Mouse (Mus musculus): ENCODE results near the gene Npc1l1.

Gene Npc1l1

GRCm38 (mm10) chr11:6224541-6225229, 5.3 kb downstream of the Npc1l1 start:
- CTCF ChIA-PET, result interaction anchor here in 3 of 4 experiments (0.5 to 2.3 kb wide), 9 partner anchors 9 to 197 kb away, joined by 3 to 11 read pairs (median 4); partner anchors contain the start of gene Tmed4 (in 1 of the 3)
- POLR2A ChIA-PET, result interaction anchor here in 2 of 4 experiments (0.6 to 2.2 kb wide), 6 partner anchors 20 to 354 kb away, joined by 3 to 6 read pairs (median 3); partner anchors contain the start of gene Nudcd3 (in 1 of the 2)

- POLR2A ChIA-PET, result interaction anchor here in 1 of 4 experiments (0.7 to 2.2 kb wide), 2 partner anchors 40 to 514 kb away, joined by 5 to 6 read pairs; no protein-coding TSS in a partner anchor
- CTCF ChIA-PET, result interaction anchor here in 1 of 4 experiments (0.7 kb wide), 2 partner anchors 180 to 184 kb away, joined by 5 to 7 read pairs; no protein-coding TSS in a partner anchor
These were observed 7.8 kb downstream of the Npc1l1 start for GRCm38 (mm10) chr11:6222187-6222586.

- CTCF ChIA-PET, result no interaction called here
- POLR2A ChIA-PET, result interaction anchor here in 2 of 4 experiments (0.6 to 0.7 kb wide), 2 partner anchors 171 to 216 kb away, joined by 4 to 5 read pairs; no protein-coding TSS in a partner anchor
These were observed 10.0 kb downstream of the Npc1l1 start for GRCm38 (mm10) chr11:6219967-6220366.

GRCm38 (mm10) chr11:6218189-6218896, 11.6 kb downstream of the Npc1l1 start:
- CTCF ChIA-PET, result no interaction called here
- POLR2A ChIA-PET, result interaction anchor here in 1 of 4 experiments (1.1 kb wide), 1 partner anchor 43 kb away, joined by 3 read pairs; no protein-coding TSS in a partner anchor

GRCm38 (mm10) chr11:6216834-6217233, 13.1 kb downstream of the Npc1l1 start:
- POLR2A ChIA-PET, result interaction anchor here in 1 of 4 experiments (0.8 to 1.3 kb wide), 2 partner anchors 16 to 51 kb away, joined by 3 to 4 read pairs; partner anchors contain the start of genes Ddx56 and Nudcd3
- CTCF ChIA-PET, result interaction anchor here in 2 of 4 experiments (0.6 to 1.0 kb wide), 3 partner anchors 30 to 226 kb away, joined by 3 to 8 read pairs (median 4); no protein-coding TSS in a partner anchor

GRCm38 (mm10) chr11:6208158-6208557, 21.8 kb downstream of the Npc1l1 start:
- CTCF ChIA-PET, result interaction anchor here in 1 of 4 experiments (0.9 kb wide), 1 partner anchor 20 kb away, joined by 3 read pairs; no protein-coding TSS in a partner anchor
- POLR2A ChIA-PET, result interaction anchor here in 1 of 4 experiments (0.7 kb wide), 1 partner anchor 56 kb away, joined by 3 read pairs; no protein-coding TSS in a partner anchor

GRCm38 (mm10) chr11:6207090-6207489, 22.9 kb downstream of the Npc1l1 start:
- ChIA-PET POLR2A (interaction anchor here in 2 of 4 experiments (0.6 kb wide), 3 partner anchors 100 to 228 kb away, joined by 3 to 4 read pairs (median 3); no protein-coding TSS in a partner anchor), CTCF (interaction anchor here in 1 of 4 experiments (0.9 kb wide), 1 partner anchor 19 kb away, joined by 3 read pairs; no protein-coding TSS in a partner anchor)

GRCm38 (mm10) chr11:6200570-6200969, 29.4 kb downstream of the Npc1l1 start:
- CTCF ChIA-PET, result interaction anchor here in 2 of 4 experiments (0.7 to 1.1 kb wide), 2 partner anchors 67 to 74 kb away, joined by 3 read pairs; partner anchors contain the start of genes Ddx56 (in 1 of the 2) and Tmed4 (in 1 of the 2)
- POLR2A ChIA-PET, result interaction anchor here (0.6 to 2.8 kb wide), 15 partner anchors 13 to 134 kb away, joined by 3 to 12 read pairs (median 3); partner anchors contain the start of genes Camk2b (in 1 of the 4) and Ddx56 (in 1 of the 4)

GRCm38 (mm10) chr11:6200087-6200569, 29.8 kb downstream of the Npc1l1 start, which contains the start of gene Nudcd3:
Nudcd3 (minus strand) TSS chr11:6200415.
- POLR2A ChIA-PET, result interaction anchor here (0.6 to 2.8 kb wide), 15 partner anchors 12 to 134 kb away, joined by 3 to 12 read pairs (median 3); partner anchors contain the start of genes Camk2b (in 1 of the 4) and Ddx56 (in 1 of the 4)
- CTCF ChIA-PET, result interaction anchor here in 2 of 4 experiments (0.6 to 1.1 kb wide), 2 partner anchors 67 to 227 kb away, joined by 3 to 9 read pairs; partner anchors contain the start of gene Ddx56 (in 1 of the 2)

- CTCF ChIA-PET, result interaction anchor here in 2 of 4 experiments (0.6 to 1.1 kb wide), 2 partner anchors 68 to 227 kb away, joined by 3 to 9 read pairs; partner anchors contain the start of gene Ddx56 (in 1 of the 2)
- POLR2A ChIA-PET, result interaction anchor here in 3 of 4 experiments (0.9 to 2.8 kb wide), 16 partner anchors 11 to 133 kb away, joined by 3 to 12 read pairs (median 4); partner anchors contain the start of genes Ddx56 (in 2 of the 3) and Camk2b (in 1 of the 3)
These were observed 30.4 kb downstream of the Npc1l1 start, which contains the start of gene A730071L15Rik for GRCm38 (mm10) chr11:6199410-6200086. A730071L15Rik (plus strand) TSS chr11:6200029.

GRCm38 (mm10) chr11:6198449-6198848, 31.5 kb downstream of the Npc1l1 start:
- ChIA-PET POLR2A (interaction anchor here in 3 of 4 experiments (0.6 to 2.0 kb wide), 13 partner anchors 10 to 517 kb away, joined by 3 to 8 read pairs (median 3); partner anchors contain the start of genes Camk2b (in 1 of the 3) and Ddx56 (in 1 of the 3)), CTCF (interaction anchor here in 2 of 4 experiments (0.5 to 0.7 kb wide), 3 partner anchors 10 to 321 kb away, joined by 3 to 4 read pairs (median 3); no protein-coding TSS in a partner anchor)

GRCm38 (mm10) chr11:6196780-6197179, 33.2 kb downstream of the Npc1l1 start:
- POLR2A ChIA-PET, result interaction anchor here in 3 of 4 experiments (0.5 to 1.7 kb wide), 16 partner anchors 9 to 1147 kb away, joined by 3 to 12 read pairs (median 3); no protein-coding TSS in a partner anchor
- CTCF ChIA-PET, result interaction anchor here in 2 of 4 experiments (0.8 to 1.1 kb wide), 2 partner anchors 9 kb away, joined by 3 to 7 read pairs; no protein-coding TSS in a partner anchor

GRCm38 (mm10) chr11:6187878-6188277, 42.1 kb downstream of the Npc1l1 start:
- ChIA-PET POLR2A (interaction anchor here (0.5 to 4.0 kb wide), 20 partner anchors 9 to 292 kb away, joined by 3 to 20 read pairs (median 4); partner anchors contain the start of genes Ddx56 (in 1 of the 4), Nudcd3 (in 1 of the 4) and Tmed4 (in 1 of the 4)), CTCF (interaction anchor here (0.6 to 2.9 kb wide), 63 partner anchors 8 to 542 kb away, joined by 3 to 25 read pairs (median 4); partner anchors contain the start of genes Ykt6 (in 2 of the 4) and Tmed4 (in 1 of the 4))

GRCm38 (mm10) chr11:6187399-6187798, 42.5 kb downstream of the Npc1l1 start:
- ChIA-PET POLR2A (interaction anchor here (0.6 to 4.0 kb wide), 21 partner anchors 8 to 752 kb away, joined by 3 to 20 read pairs (median 4); partner anchors contain the start of genes Ddx56 (in 1 of the 4), Nudcd3 (in 1 of the 4) and Tmed4 (in 1 of the 4)), CTCF (interaction anchor here (0.6 to 2.9 kb wide), 53 partner anchors 8 to 542 kb away, joined by 3 to 25 read pairs (median 4); partner anchors contain the start of gene Ykt6 (in 2 of the 4))

GRCm38 (mm10) chr11:6184202-6184935, 45.6 kb downstream of the Npc1l1 start:
- ChIA-PET POLR2A (interaction anchor here in 2 of 4 experiments (0.8 to 1.8 kb wide), 2 partner anchors 31 to 53 kb away, joined by 3 to 5 read pairs; no protein-coding TSS in a partner anchor), CTCF (interaction anchor here in 1 of 4 experiments (0.6 to 1.5 kb wide), 2 partner anchors 194 to 457 kb away, joined by 3 to 9 read pairs; no protein-coding TSS in a partner anchor)
